Mouse (Mus musculus): ENCODE results near the gene Shisa5. TPM values are rescaled to one million over a fixed set of nuclear protein-coding genes. Genes with fewer than 3 reads are reported as not detected.

Shisa5 gene
- polyA plus RNA-seq, 1 experiment = 428 TPM

GRCm38 (mm10) chr9:109038901-109039364 is 568 bp downstream of the Shisa5 start:
- peaks cover 18% of the 10 kb centered on the region for H3K4me1 ChIP-seq (ENCODE audit: control insufficient read depth, insufficient read depth, low read length)
- H3K27ac ChIP-seq (ENCODE audit: insufficient read depth, low read depth, low read length) = peak overlapping the region; percentile 45
- TF ChIP-seq POLR2A (IDR thresholded peaks at IDR 0.05; ENCODE audit: borderline replicate concordance, low read depth, low read length) (no peak), CTCF (IDR thresholded peaks at IDR 0.05; ENCODE audit: low read depth, low read length) (no peak)
- H3K4me3 ChIP-seq (ENCODE audit: insufficient read depth, low read length) = peak overlapping the region; percentile 90

- no peak overlapping the region for H3K27ac ChIP-seq (ENCODE audit: insufficient read depth, low read depth, low read length)
- no peak for TF ChIP-seq POLR2A (IDR thresholded peaks at IDR 0.05; ENCODE audit: borderline replicate concordance, low read depth, low read length)
- TF ChIP-seq CTCF (IDR thresholded peaks at IDR 0.05; ENCODE audit: low read depth, low read length) = no peak
- peak overlapping the region; percentile 90 for H3K4me3 ChIP-seq (ENCODE audit: insufficient read depth, low read length)
- H3K4me1 ChIP-seq (ENCODE audit: control insufficient read depth, insufficient read depth, low read length) = peaks cover 16% of the 10 kb centered on the region
These were observed 1.3 kb downstream of the Shisa5 start for GRCm38 (mm10) chr9:109039681-109040080.

DNA sequence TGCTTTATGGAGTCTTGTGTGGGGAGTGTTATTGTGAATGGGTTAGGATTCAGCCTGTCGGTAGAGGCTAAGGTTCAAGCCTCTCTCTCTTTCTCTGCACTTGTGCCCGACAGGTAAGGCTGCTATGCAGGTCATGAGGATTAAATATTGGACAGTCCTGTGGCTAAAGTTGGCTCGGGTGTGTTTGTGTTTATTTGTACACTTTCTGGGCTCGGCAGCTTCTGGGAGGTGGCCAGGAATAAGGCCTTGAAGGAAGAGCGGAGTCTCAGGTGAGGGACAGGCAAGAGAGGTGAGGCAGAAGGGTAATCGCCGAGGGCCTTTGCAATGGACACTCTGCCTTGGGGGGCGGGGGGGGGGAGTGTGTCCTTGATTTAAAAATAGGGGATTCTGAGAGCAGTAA is 1.9 kb downstream of the Shisa5 start:
- Histone ChIP-seq H3K4me1 (ENCODE audit: control insufficient read depth, insufficient read depth, low read length) (peaks cover 16% of the 10 kb centered on the region), H3K27ac (ENCODE audit: insufficient read depth, low read depth, low read length) (no peak overlapping the region), H3K4me3 (ENCODE audit: insufficient read depth, low read length) (no peak overlapping the region)
- TF ChIP-seq CTCF (IDR thresholded peaks at IDR 0.05; ENCODE audit: low read depth, low read length) (no peak), POLR2A (IDR thresholded peaks at IDR 0.05; ENCODE audit: borderline replicate concordance, low read depth, low read length) (no peak)

- no peak overlapping the region for H3K27ac ChIP-seq (ENCODE audit: insufficient read depth, low read depth, low read length)
- no peak overlapping the region for H3K4me3 ChIP-seq (ENCODE audit: insufficient read depth, low read length)
- peaks cover 16% of the 10 kb centered on the region for H3K4me1 ChIP-seq (ENCODE audit: control insufficient read depth, insufficient read depth, low read length)
- TF ChIP-seq POLR2A (IDR thresholded peaks at IDR 0.05; ENCODE audit: borderline replicate concordance, low read depth, low read length) (no peak), CTCF (IDR thresholded peaks at IDR 0.05; ENCODE audit: low read depth, low read length) (no peak)
These were observed 2.5 kb downstream of the Shisa5 start for GRCm38 (mm10) chr9:109040906-109041305.

DNA sequence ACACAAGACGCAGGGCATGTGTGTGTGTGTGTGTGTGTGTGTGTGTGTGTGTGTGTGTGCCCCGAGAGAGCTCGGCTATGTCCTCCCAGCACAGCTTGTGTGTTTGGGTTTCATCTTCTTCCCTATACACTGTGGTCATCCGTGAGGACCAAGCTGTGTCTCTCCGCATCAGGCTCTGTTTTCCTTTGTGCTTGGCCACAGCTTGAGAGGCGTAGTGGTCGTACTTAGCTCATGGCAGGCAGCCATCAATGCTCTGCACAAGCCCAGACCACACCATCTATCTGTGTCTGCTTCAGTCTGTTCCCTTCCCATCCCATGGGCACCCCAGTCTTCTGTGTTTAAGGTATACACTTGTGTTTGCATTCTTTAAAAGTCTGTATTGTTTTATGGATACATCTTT is 3.0 kb downstream of the Shisa5 start:
- Histone ChIP-seq H3K27ac (ENCODE audit: insufficient read depth, low read depth, low read length) (no peak overlapping the region), H3K4me3 (ENCODE audit: insufficient read depth, low read length) (no peak overlapping the region), H3K4me1 (ENCODE audit: control insufficient read depth, insufficient read depth, low read length) (peaks cover 16% of the 10 kb centered on the region)
- no peak for TF ChIP-seq CTCF (IDR thresholded peaks at IDR 0.05; ENCODE audit: low read depth, low read length)
- no peak for TF ChIP-seq POLR2A (IDR thresholded peaks at IDR 0.05; ENCODE audit: borderline replicate concordance, low read depth, low read length)

DNA sequence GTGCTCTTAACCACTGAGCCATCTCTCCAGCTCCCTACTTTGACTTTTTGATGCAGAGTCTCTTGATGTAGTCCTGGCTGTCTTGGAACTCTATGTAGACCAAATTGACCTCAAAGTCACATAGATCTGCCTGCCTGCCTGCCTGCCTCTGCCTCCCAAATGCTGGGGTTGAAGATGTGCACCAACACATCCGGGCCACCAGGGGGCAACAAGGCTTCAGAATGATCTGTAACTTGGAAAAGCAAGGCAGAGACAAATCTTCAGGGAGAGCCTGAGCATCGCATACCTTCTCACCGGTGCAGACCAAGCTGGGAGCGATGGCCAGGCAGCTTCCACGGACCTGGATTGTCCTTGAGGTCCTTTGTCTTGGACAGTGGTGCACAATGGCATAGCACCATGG is 7.9 kb downstream of the Shisa5 start:
- H3K4me1 ChIP-seq (ENCODE audit: control insufficient read depth, insufficient read depth, low read length) = no peaks in the 10 kb centered on the region
- TF ChIP-seq CTCF (IDR thresholded peaks at IDR 0.05; ENCODE audit: low read depth, low read length) (no peak; the same call in 1 of the 2 replicates), POLR2A (IDR thresholded peaks at IDR 0.05; ENCODE audit: borderline replicate concordance, low read depth, low read length) (no peak)
- H3K4me3 ChIP-seq (ENCODE audit: insufficient read depth, low read length) = no peak overlapping the region
- no peak overlapping the region for H3K27ac ChIP-seq (ENCODE audit: insufficient read depth, low read depth, low read length)

DNA sequence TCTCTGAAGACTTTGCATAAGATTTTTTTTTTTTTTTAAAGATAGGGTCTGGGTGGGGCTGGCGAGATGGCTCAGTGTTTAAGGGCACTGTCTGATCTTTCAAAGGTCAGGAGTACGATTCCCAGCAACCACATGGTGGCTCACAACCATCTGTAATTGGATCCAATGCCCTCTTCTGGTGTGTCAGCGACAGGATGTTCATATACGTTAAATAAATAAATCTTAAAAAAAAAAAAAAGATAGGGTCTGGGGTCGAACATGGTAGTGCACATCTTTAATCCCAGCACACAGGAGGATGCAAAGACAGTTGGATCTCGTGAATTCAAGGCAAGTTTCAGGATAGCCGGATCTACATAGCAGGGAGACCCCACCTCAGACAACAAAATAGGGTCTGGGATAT is 11.0 kb downstream of the Shisa5 start:
- no peak overlapping the region for H3K27ac ChIP-seq (ENCODE audit: insufficient read depth, low read depth, low read length)
- no peak overlapping the region for H3K4me3 ChIP-seq (ENCODE audit: insufficient read depth, low read length)
- H3K4me1 ChIP-seq (ENCODE audit: control insufficient read depth, insufficient read depth, low read length) = peaks cover 5% of the 10 kb centered on the region
- TF ChIP-seq CTCF (IDR thresholded peaks at IDR 0.05; ENCODE audit: low read depth, low read length) (no peak), POLR2A (IDR thresholded peaks at IDR 0.05; ENCODE audit: borderline replicate concordance, low read depth, low read length) (no peak)

GRCm38 (mm10) chr9:109049996-109050673 is 11.8 kb downstream of the Shisa5 start:
- TF ChIP-seq POLR2A (IDR thresholded peaks at IDR 0.05; ENCODE audit: borderline replicate concordance, low read depth, low read length) (no peak), CTCF (IDR thresholded peaks at IDR 0.05; ENCODE audit: low read depth, low read length) (no peak)
- H3K4me1 ChIP-seq (ENCODE audit: control insufficient read depth, insufficient read depth, low read length) = peaks cover 8% of the 10 kb centered on the region
- no peak overlapping the region for H3K27ac ChIP-seq (ENCODE audit: insufficient read depth, low read depth, low read length)
- no peak overlapping the region for H3K4me3 ChIP-seq (ENCODE audit: insufficient read depth, low read length)

DNA sequence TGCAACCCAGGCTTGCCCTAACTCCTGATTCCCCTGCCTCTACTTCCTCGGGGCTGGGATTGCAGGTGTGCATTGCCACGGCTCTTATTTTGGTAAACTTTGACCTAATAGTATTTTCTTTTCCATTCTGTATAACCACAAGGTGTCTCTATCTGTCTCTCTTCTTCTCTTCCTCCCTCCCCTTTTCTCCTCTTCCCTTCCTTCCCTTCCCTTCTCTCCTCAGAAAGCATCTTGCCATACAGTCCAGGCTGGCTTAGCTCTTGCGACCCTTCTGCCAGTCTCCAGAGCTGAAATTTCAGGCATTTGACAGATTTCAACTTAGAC is 12.3 kb downstream of the Shisa5 start:
- Histone ChIP-seq H3K27ac (ENCODE audit: insufficient read depth, low read depth, low read length) (no peak overlapping the region), H3K4me3 (ENCODE audit: insufficient read depth, low read length) (no peak overlapping the region), H3K4me1 (ENCODE audit: control insufficient read depth, insufficient read depth, low read length) (peaks cover 13% of the 10 kb centered on the region)
- TF ChIP-seq POLR2A (IDR thresholded peaks at IDR 0.05; ENCODE audit: borderline replicate concordance, low read depth, low read length) (no peak), CTCF (IDR thresholded peaks at IDR 0.05; ENCODE audit: low read depth, low read length) (no peak)

DNA sequence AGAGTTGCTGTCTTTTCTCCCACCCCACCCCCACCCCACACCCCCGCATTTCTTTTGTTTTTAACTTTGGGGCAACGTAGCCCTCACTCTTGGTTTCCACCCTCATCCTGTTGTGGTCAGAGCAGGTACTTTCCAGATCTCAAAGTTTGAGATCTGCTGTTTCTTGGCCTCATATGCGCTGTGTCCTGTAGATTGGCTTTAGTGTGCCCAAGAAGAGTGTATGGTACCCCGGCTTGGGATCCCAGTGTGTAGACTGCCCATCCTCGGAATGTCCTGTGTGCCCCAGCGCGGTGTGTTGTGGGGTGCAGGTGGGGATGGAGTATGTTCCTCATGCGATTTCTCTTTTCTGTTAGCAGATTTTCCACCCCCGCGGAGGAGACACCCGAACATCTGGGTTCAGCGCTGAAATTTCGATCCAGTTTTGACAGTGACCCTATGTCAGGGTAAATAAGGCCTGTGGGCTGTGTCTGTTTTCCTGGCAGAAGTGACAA is 12.7 kb downstream of the Shisa5 start:
- H3K4me3 ChIP-seq (ENCODE audit: insufficient read depth, low read length) = no peak overlapping the region
- peaks cover 17% of the 10 kb centered on the region for H3K4me1 ChIP-seq (ENCODE audit: control insufficient read depth, insufficient read depth, low read length)
- H3K27ac ChIP-seq (ENCODE audit: insufficient read depth, low read depth, low read length) = no peak overlapping the region
- no peak for TF ChIP-seq POLR2A (IDR thresholded peaks at IDR 0.05; ENCODE audit: borderline replicate concordance, low read depth, low read length)
- no peak for TF ChIP-seq CTCF (IDR thresholded peaks at IDR 0.05; ENCODE audit: low read depth, low read length)

All from bone marrow macrophage, adult 2 months (primary cell).